Mouse (Mus musculus) hindbrain, embryonic 11.5 days (tissue): ENCODE measurements around the gene Zfp30. TPM values are rescaled to one million over a fixed set of nuclear protein-coding genes. Genes with fewer than 3 reads are reported as not detected.

Source experiments
- ATAC-seq: fragments of 200-750 bp; cut with Nextera tagmentation; 2 replicates; pipeline ENCODE4 v1.8.0; 2017; ENCODE audit warnings: mild to moderate bottlenecking, moderate TSS enrichment, moderate library complexity; ENCODE audit not compliant: low FRiP score
- DNase-seq: peaks from one replicate; pipeline ENCODE4 v3.0.0-alpha.2; 2015; ENCODE audit warnings: low spot score
- H3K27ac ChIP-seq: fragments of 300-500 bp; sonication (generic); 2 replicates; pipeline ENCODE4 v1.5.1; 2014; ENCODE audit warnings: mild to moderate bottlenecking, low read depth, low read length
- H3K27me3 ChIP-seq: fragments of 300-500 bp; sonication (generic); 2 replicates; pipeline ENCODE4 v1.6.1; 2014; ENCODE audit warnings: mild to moderate bottlenecking, low read length, moderate library complexity, mixed read lengths; ENCODE audit not compliant: control insufficient read depth, insufficient read depth
- H3K36me3 ChIP-seq: fragments of 300-500 bp; sonication (generic); 2 replicates; pipeline ENCODE4 v1.6.1; 2014; ENCODE audit warnings: mild to moderate bottlenecking, low read length, moderate library complexity, mixed read lengths; ENCODE audit not compliant: control insufficient read depth, insufficient read depth
- H3K4me1 ChIP-seq: fragments of 300-500 bp; sonication (generic); replicated peaks from 2 replicates; pipeline ENCODE4 v1.6.1; 2014; ENCODE audit warnings: low read length, mixed read lengths; ENCODE audit not compliant: control insufficient read depth, insufficient read depth
- H3K4me2 ChIP-seq: fragments of 300-500 bp; sonication (generic); replicated peaks from 2 replicates; pipeline ENCODE4 v1.6.1; 2014; ENCODE audit warnings: mild to moderate bottlenecking, low read depth, low read length
- H3K4me3 ChIP-seq: fragments of 300-500 bp; sonication (generic); 2 replicates; pipeline ENCODE4 v1.5.1; 2014; ENCODE audit warnings: low read depth, low read length
- H3K9ac ChIP-seq: fragments of 300-500 bp; sonication (generic); 2 replicates; pipeline ENCODE4 v1.6.1; 2014; ENCODE audit warnings: low read depth, low read length
- H3K9me3 ChIP-seq: fragments of 300-500 bp; sonication (generic); 2 replicates; pipeline ENCODE4 v1.6.1; 2016; ENCODE audit warnings: low read length; ENCODE audit not compliant: control insufficient read depth
- whole genome bisulfite sequencing: fragments of 180-500 bp; shearing (Covaris S2); extraction: QIAGEN DNeasy Blood & Tissue Kit; methylation state at CpG from one replicate; pipeline ENCODE4 v1.1.7; 2014; 5-methylcytosine and 5-hydroxymethylcytosine counted together
- polyA plus RNA-seq: library from polyadenylated mRNA; unstranded; fragments of >200 nt; fragmentation: Nextera tagmentation; extraction: Ambion mirVana; gene quantifications from 2 replicates; pipeline ENCODE4 v1.2.1, GENCODE M21; 2014

The Zfp30 gene
- polyA plus RNA-seq, 1 experiment from 2014 or later = 8.5 TPM

DNA sequence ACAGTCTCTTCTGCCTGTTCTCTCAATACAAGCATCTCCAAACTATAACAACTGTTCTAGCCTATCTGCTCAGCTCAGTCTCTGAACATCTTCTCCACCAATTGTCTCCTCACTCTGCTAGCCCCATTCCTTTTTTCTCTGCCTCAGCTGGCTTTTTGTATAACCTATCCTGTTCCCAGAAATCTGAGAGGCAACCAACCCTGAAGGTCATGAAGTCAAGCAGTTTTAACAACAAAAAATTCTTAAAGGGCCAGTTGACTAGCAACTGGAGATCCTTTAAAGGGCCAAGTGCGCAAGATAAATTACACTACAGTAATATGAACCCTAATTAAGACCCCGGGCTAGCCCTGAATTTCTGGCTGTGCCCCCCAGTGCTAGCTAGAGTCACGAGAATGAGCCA lies 9.4 kb upstream of the Zfp30 start:
- Histone ChIP-seq H3K4me1 (peaks cover 1% of the 10 kb centered on the region; the same call in 1 of the 2 replicates), H3K9me3 (no peaks in the 10 kb centered on the region), H3K27ac (no peak overlapping the region), H3K27me3 (no peaks in the 10 kb centered on the region), H3K9ac (no peak overlapping the region), H3K4me3 (no peak overlapping the region), H3K4me2 (no peak overlapping the region), H3K36me3 (peaks cover 28% of the 10 kb centered on the region)
- WGBS = 90% methylated on average over 3 of the region's 3 CpGs
- DNase-seq (no peak), ATAC-seq (no peak)

DNA sequence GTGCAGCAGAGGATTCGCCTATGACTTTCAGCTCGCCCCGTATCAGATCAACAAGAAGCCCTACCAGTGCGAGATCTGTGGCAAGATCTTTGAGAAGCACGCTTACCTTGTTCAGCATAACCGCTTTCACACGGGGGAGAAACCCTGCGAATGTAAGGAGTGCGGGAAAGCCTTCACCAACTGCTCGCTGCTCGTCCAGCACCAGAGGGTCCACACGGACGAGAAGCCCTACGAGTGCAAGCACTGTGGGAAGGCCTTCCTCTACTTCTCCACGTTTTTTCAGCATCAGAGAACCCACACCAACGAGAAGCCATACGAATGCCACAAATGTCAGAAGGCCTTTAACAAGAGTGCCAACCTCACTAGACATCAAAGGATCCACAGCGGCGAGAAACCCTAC lies 7.2 kb upstream of the Zfp30 start:
- H3K27ac ChIP-seq = no peak overlapping the region
- no peaks in the 10 kb centered on the region for H3K9me3 ChIP-seq
- no peak overlapping the region for H3K4me2 ChIP-seq
- H3K4me1 ChIP-seq = no peaks in the 10 kb centered on the region
- DNase-seq (no peak), ATAC-seq (no peak)
- H3K27me3 ChIP-seq = no peaks in the 10 kb centered on the region
- 97% methylated on average over 19 of the region's 19 CpGs for WGBS
- no peak overlapping the region for H3K9ac ChIP-seq
- H3K36me3 ChIP-seq = peaks cover 28% of the 10 kb centered on the region
- H3K4me3 ChIP-seq = no peak overlapping the region

DNA sequence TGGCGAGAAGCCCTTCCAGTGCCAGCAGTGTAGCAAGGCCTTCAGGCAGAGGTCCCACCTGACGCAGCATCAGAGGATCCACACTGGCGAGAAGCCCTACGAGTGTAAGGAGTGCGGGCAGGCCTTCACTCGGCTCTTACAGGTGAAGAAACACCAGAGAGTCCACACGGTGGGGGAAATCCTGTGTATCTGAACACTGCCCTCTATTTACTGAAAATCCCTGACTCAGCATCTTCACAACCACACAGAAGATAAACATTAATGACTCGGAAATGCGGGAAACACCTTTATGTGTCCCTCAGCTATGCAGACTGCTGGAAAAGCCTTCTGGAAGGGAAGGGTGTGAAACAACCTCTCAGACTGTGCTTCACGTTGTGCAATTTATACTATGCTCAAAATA lies 6.4 kb upstream of the Zfp30 start:
- WGBS = 97% methylated on average over 10 of the region's 10 CpGs
- no peak overlapping the region for H3K27ac ChIP-seq
- no peak overlapping the region for H3K4me3 ChIP-seq
- H3K9me3 ChIP-seq = no peaks in the 10 kb centered on the region
- H3K4me2 ChIP-seq = no peak overlapping the region
- peaks cover 28% of the 10 kb centered on the region for H3K36me3 ChIP-seq
- ATAC-seq = no peak
- no peaks in the 10 kb centered on the region for H3K4me1 ChIP-seq
- H3K9ac ChIP-seq = no peak overlapping the region
- no peaks in the 10 kb centered on the region for H3K27me3 ChIP-seq
- DNase-seq = no peak

DNA sequence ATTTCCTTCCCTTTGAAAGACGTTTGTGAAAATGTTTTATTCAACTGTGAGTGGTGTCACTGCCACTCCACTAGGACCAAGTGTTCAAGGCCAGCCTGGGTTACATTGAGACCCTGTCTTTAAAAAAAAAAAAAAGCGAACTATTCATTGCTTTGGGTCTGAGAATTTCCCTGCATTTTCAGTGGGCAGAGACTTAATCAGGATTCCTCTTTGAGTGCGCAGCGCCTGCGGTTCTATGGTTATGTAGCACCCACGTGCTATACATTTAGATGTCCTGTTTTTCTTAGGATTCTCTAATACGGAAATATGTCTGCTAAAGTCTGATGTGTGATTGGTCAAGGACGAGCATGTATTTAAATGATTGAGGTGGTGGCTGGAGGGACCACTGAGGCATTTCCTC lies 1.2 kb downstream of the Zfp30 start:
- no peaks in the 10 kb centered on the region for H3K9me3 ChIP-seq
- H3K9ac ChIP-seq = no peak overlapping the region; the same call in 1 of the 2 replicates
- H3K36me3 ChIP-seq = 0 out of 2 replicates have a peak, but pooled peaks cover 4% of the 10 kb centered on the region
- H3K27me3 ChIP-seq = no peaks in the 10 kb centered on the region
- WGBS = 72% methylated on average over 8 of the region's 8 CpGs
- H3K4me3 ChIP-seq = peak overlapping the region; percentile 78
- DNase-seq (peak; percentile 6), ATAC-seq (no peak)
- H3K4me1 ChIP-seq = no peaks in the 10 kb centered on the region
- H3K27ac ChIP-seq = no peak overlapping the region
- peak overlapping the region; percentile 78 for H3K4me2 ChIP-seq

DNA sequence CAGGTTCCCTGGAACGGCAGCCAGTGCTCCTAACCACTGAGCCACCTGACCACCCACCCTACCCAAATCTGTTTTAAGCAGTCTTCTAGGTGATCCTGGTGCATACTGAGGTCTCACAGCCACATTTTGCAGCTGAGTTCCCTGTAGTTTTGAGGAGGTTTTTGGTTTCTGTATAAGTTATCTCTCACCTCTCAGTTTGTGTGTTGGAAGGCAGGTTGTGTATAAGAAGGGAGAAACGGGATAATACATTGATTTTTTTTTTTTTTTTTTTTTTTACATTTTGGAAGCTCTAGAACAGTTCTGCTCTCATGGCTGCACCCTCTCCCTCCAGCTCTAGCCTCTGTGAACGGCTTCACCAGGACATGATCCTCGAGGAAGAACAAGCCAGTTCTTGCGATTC lies 2.1 kb downstream of the Zfp30 start:
- no peak for ATAC-seq
- WGBS = 88% methylated on average over 5 of the region's 5 CpGs
- Histone ChIP-seq H3K27me3 (no peaks in the 10 kb centered on the region), H3K9me3 (no peaks in the 10 kb centered on the region), H3K36me3 (0 out of 2 replicates have a peak, but pooled peaks cover 5% of the 10 kb centered on the region), H3K27ac (no peak overlapping the region), H3K4me2 (peak overlapping the region; percentile 78), H3K4me1 (no peaks in the 10 kb centered on the region), H3K9ac (peak overlapping the region; percentile 29; the same call in 1 of the 2 replicates), H3K4me3 (peak overlapping the region; percentile 78; the same call in 1 of the 2 replicates)
- DNase-seq = no peak

DNA sequence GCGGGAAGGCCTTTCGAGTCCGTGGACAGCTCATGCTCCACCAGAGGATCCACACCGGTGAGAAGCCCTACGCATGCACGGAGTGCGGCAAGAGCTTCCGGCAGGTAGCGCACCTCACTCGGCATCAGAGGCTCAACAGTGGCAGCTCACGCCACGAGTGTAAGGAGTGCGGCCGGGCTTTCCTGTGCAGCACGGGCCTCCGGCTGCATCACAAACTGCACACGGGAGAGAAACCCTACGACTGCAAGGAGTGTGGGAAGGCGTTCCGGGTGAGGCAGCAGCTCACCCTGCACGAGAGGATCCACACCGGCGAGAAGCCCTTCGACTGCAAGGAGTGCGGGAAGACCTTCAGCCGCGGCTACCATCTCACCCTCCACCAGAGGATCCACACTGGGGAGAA lies 9.1 kb downstream of the Zfp30 start:
- Histone ChIP-seq H3K27ac (no peak overlapping the region), H3K36me3 (peaks cover 12% of the 10 kb centered on the region), H3K9me3 (no peaks in the 10 kb centered on the region), H3K4me2 (no peak overlapping the region), H3K9ac (no peak overlapping the region), H3K27me3 (peaks cover 4% of the 10 kb centered on the region), H3K4me3 (no peak overlapping the region), H3K4me1 (no peaks in the 10 kb centered on the region)
- DNase-seq (no peak), ATAC-seq (no peak)
- 31% methylated on average over 27 of the region's 27 CpGs for WGBS

DNA sequence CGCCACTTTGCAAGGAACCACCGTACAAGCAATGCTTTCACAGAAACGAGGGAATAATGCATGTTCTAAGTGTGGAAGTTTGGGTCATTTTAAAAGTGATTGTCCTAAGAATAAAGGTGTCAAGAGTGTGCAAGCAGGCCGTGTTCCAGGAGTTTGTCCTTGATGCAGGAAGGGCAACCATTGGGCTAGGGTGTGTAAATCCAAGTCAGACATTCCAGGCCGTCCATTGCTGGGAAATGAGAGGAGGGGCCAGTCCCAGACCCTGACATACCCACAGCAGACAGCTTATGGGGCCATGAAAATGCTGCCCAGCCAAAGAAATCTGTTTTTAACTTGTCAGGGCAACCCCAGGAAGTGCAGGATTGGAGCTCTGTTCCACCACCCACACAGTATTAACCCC lies 23.2 kb downstream of the Zfp30 start:
- DNase-seq (no peak), ATAC-seq (no peak)
- H3K27ac ChIP-seq = no peak overlapping the region
- no peaks in the 10 kb centered on the region for H3K4me1 ChIP-seq
- no peak overlapping the region for H3K4me2 ChIP-seq
- H3K4me3 ChIP-seq = no peak overlapping the region
- no peaks in the 10 kb centered on the region for H3K9me3 ChIP-seq
- 88% methylated on average over 5 of the region's 5 CpGs for WGBS
- no peaks in the 10 kb centered on the region for H3K36me3 ChIP-seq
- H3K27me3 ChIP-seq = no peaks in the 10 kb centered on the region
- H3K9ac ChIP-seq = no peak overlapping the region

DNA sequence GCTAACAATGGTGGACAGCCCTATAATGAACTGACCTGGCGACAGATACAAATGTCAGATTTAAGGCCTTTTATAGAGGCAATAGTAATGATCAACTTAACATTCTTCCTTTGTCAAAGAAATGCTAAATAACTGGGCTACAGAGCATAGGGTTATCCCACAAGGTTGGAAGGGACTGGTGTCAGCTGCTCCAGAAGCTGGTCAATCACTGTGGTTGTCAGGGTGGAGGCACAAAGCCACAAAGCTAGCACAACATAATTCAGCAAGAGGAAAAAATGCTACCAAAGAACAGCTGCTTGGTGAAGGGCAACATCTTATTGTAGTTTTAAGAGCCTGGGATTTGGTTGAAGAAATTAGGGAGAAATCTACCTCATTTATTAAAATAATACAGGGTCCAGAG lies 28.4 kb downstream of the Zfp30 start:
- Histone ChIP-seq H3K36me3 (no peaks in the 10 kb centered on the region), H3K27ac (no peak overlapping the region), H3K27me3 (no peaks in the 10 kb centered on the region), H3K9me3 (no peaks in the 10 kb centered on the region), H3K4me2 (no peak overlapping the region), H3K4me1 (no peaks in the 10 kb centered on the region; the same call in 1 of the 2 replicates), H3K9ac (no peak overlapping the region), H3K4me3 (no peak overlapping the region)
- WGBS = 91% methylated on average over 1 of the region's 1 CpGs
- ATAC-seq = no peak
- DNase-seq = no peak

DNA sequence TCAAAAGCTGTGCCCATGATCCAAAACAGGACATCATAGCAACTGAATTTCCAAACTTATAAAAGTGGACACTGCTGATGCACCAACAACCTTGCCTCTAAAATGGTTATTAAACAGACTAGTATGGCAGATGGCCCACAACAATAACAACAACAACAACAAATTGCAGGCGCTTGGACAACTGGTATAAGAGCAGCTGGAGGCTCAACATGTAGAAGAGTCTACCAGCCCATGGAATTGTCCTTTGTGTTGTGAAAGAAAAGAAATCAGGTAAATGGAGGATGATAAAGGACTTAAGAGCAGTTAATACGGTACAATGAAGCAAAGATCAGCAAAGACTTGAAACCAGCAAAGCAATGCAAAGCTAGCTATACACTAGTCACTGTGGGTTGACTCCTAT lies 30.6 kb downstream of the Zfp30 start:
- Histone ChIP-seq H3K36me3 (no peaks in the 10 kb centered on the region), H3K4me3 (no peak overlapping the region), H3K27me3 (no peaks in the 10 kb centered on the region), H3K4me1 (no peaks in the 10 kb centered on the region; the same call in none of the 2 replicates), H3K9ac (no peak overlapping the region), H3K9me3 (no peaks in the 10 kb centered on the region), H3K27ac (no peak overlapping the region), H3K4me2 (no peak overlapping the region; the same call in 1 of the 2 replicates)
- no peak for DNase-seq
- ATAC-seq = no peak
- 91% methylated on average over 2 of the region's 2 CpGs for whole genome bisulfite sequencing
